21 mouse cellular contexts compared by ENCODE assay signal in genomic region chr2:152193346-152193710, GRCm38 (mm10). TPM values are rescaled to one million over a fixed set of nuclear protein-coding genes. Genes with fewer than 3 reads are reported as not detected.
"Had no signal": no experiment of that assay in that cellular context is flagged by ENCODE, and none has a peak within 500 bp of the region (broad histone marks: within the 10 kb centered on the region; RNA-seq: fewer than 3 reads in every experiment).

No protein-coding gene starts in this region.

- H3K27ac ChIP-seq: lung, embryonic 15.5 days; macrophage; midbrain, embryonic 13.5 days; midbrain, embryonic 15.5 days; neural tube, embryonic 12.5 days; stomach, embryonic 15.5 days; stomach, postnatal 0 days had no signal

- H3K4me3 ChIP-seq: lung, embryonic 15.5 days; megakaryocyte, embryonic 14.5 days; midbrain, embryonic 13.5 days; midbrain, embryonic 15.5 days; neural tube, embryonic 12.5 days; stomach, embryonic 15.5 days had no signal

- DNase-seq: liver, postnatal 0 days; lung, adult 2 months; lung, postnatal 14 days; lung, postnatal 36 days; retina, postnatal 1 day; right cerebral cortex, adult 18-20 months; right cerebral cortex, postnatal 14 days; thymus, adult 2 months; thymus, postnatal 25 days; thymus, postnatal 4 days had no signal

RNA-seq across cellular contexts. Expression of gene Tcf15, which starts 50.0 kb away (rescaled TPM):
- total RNA-seq: midbrain, postnatal 0 days; monocyte, adult 5-6 weeks; neutrophil, adult 5-6 weeks had no signal
